Mouse (Mus musculus): ENCODE measurements around the gene Ahcy. TPM values are rescaled to one million over a fixed set of nuclear protein-coding genes. Genes with fewer than 3 reads are reported as not detected.
"Not testable (repeated sequence)": the region's sequence is repeated elsewhere in the genome, so short reads cannot be mapped to it uniquely, and the experiment has no call there.

The Ahcy gene
- total and polyA plus RNA-seq, 2 experiments from 2014 or later = 42.2 to 62.7 TPM

DNA sequence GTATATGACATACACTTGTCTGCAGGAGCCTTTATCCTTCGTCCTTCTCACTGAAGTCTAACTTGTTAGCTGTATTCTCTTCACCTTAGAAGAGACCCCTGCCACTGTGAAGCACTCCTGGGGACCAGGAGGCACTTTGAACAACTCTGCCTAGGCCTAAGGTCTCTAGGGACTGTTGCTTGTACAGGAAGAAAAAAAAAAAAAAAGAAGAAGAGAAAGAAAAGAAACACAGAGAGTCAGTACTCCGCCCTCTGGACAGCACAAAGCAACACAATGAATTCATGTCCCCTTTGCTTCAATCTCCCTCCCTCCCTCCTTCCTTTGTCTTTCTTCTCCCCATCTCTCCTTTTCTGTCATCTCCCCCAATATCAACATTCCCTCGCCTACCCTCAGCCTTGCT is 29.2 kb downstream of the Ahcy start:
- Histone ChIP-seq H3K27me3 (ENCODE audit: insufficient read depth, low read length) (no peaks in the 10 kb centered on the region; the same call in 1 of the 2 replicates), H3K4me3 (ENCODE audit: low read depth, low read length) (no peak overlapping the region), H3K36me3 (ENCODE audit: insufficient read depth) (no peaks in the 10 kb centered on the region), H3K9ac (no peak overlapping the region), H3K27ac (ENCODE audit: low read depth, low read length) (no peak overlapping the region), H3K4me2 (ENCODE audit: low read depth) (no peak overlapping the region), H3K9me3 (ENCODE audit: low read length) (no peaks in the 10 kb centered on the region), H3K4me1 (ENCODE audit: insufficient read depth) (peaks cover 2% of the 10 kb centered on the region; the same call in 1 of the 2 replicates)
- DNase-seq (no peak), ATAC-seq (no peak)
- 70% methylated on average over 3 of the region's 3 CpGs for WGBS
- no peak for TF ChIP-seq CTCF (IDR thresholded peaks at IDR 0.05; ENCODE audit: low read depth)

DNA sequence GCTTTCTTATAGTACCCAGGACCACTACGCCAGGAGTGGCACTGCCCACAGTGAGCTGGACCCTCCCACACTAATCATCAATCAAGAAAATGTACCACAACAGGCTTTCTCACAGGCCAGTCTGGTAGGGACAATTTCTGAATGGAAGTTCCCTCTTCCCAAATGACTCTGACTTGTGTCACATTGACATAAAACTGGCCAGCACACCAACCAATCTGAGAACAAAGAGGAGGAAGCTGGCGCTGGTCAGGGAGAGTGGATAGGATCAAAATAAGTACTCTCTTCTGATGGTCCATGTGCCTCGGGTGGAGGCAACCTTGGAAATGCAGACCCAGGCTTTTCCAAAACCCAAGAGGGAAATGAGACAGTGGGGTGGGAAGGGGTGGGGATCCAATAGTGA is 29.8 kb downstream of the Ahcy start:
- Histone ChIP-seq H3K4me1 (ENCODE audit: insufficient read depth) (no peaks in the 10 kb centered on the region), H3K27ac (ENCODE audit: low read depth, low read length) (no peak overlapping the region), H3K4me3 (ENCODE audit: low read depth, low read length) (no peak overlapping the region), H3K9ac (no peak overlapping the region), H3K4me2 (ENCODE audit: low read depth) (no peak overlapping the region), H3K27me3 (ENCODE audit: insufficient read depth, low read length) (no peaks in the 10 kb centered on the region; the same call in 1 of the 2 replicates), H3K36me3 (ENCODE audit: insufficient read depth) (no peaks in the 10 kb centered on the region), H3K9me3 (ENCODE audit: low read length) (no peaks in the 10 kb centered on the region)
- no peak for TF ChIP-seq CTCF (IDR thresholded peaks at IDR 0.05; ENCODE audit: low read depth)
- ATAC-seq (no peak), DNase-seq (no peak)
- WGBS = 86% methylated on average over 3 of the region's 3 CpGs

DNA sequence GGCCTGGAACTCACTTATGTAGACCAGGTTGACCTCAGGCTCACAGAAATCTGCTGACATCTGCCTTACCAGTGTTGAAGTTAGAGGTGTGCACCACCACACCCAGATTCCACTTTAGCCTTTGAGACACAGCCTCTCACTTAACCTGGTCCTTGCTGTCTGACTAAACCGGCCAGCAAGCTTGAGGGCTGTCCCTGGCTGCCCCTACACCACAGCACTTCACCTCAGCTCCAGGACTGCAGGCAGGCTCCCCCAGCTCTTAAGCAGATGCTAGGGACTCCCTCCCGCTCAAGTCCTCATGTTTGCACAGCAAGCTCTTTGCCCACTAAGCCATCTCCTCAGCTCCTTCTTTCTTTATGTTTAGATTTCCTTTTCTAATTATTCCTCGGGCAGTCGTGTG is 34.3 kb downstream of the Ahcy start:
- Histone ChIP-seq H3K27ac (ENCODE audit: low read depth, low read length) (no peak overlapping the region), H3K9ac (no peak overlapping the region), H3K36me3 (ENCODE audit: insufficient read depth) (no peaks in the 10 kb centered on the region), H3K4me2 (ENCODE audit: low read depth) (no peak overlapping the region), H3K27me3 (ENCODE audit: insufficient read depth, low read length) (no peaks in the 10 kb centered on the region; the same call in 1 of the 2 replicates), H3K9me3 (ENCODE audit: low read length) (no peaks in the 10 kb centered on the region), H3K4me1 (ENCODE audit: insufficient read depth) (no peaks in the 10 kb centered on the region), H3K4me3 (ENCODE audit: low read depth, low read length) (no peak overlapping the region)
- TF ChIP-seq CTCF (IDR thresholded peaks at IDR 0.05; ENCODE audit: low read depth) = no peak
- 69% methylated on average over 4 of the region's 4 CpGs for WGBS
- ATAC-seq (no peak), DNase-seq (no peak)

GRCm38 (mm10) chr2:155032938-155033710 is 41.2 kb downstream of the Ahcy start:
- Histone ChIP-seq H3K27ac (ENCODE audit: low read depth, low read length) (no peak overlapping the region), H3K4me3 (ENCODE audit: low read depth, low read length) (no peak overlapping the region), H3K36me3 (ENCODE audit: insufficient read depth) (no peaks in the 10 kb centered on the region), H3K27me3 (ENCODE audit: insufficient read depth, low read length) (no peaks in the 10 kb centered on the region), H3K4me1 (ENCODE audit: insufficient read depth) (no peaks in the 10 kb centered on the region), H3K9ac (no peak overlapping the region), H3K4me2 (ENCODE audit: low read depth) (no peak overlapping the region), H3K9me3 (ENCODE audit: low read length) (no peaks in the 10 kb centered on the region)
- no peak for TF ChIP-seq CTCF (IDR thresholded peaks at IDR 0.05; ENCODE audit: low read depth)
- ATAC-seq = no peak
- DNase-seq = no peak
- 41% methylated on average over 19 of the region's 19 CpGs for WGBS

GRCm38 (mm10) chr2:155030831-155031230 is 43.5 kb downstream of the Ahcy start:
- H3K36me3 ChIP-seq (ENCODE audit: insufficient read depth) = no peaks in the 10 kb centered on the region
- no peak overlapping the region for H3K4me3 ChIP-seq (ENCODE audit: low read depth, low read length)
- ATAC-seq (no peak), DNase-seq (no peak)
- no peak overlapping the region for H3K27ac ChIP-seq (ENCODE audit: low read depth, low read length)
- no peak overlapping the region for H3K4me2 ChIP-seq (ENCODE audit: low read depth)
- H3K9me3 ChIP-seq (ENCODE audit: low read length) = no peaks in the 10 kb centered on the region
- no peak overlapping the region for H3K9ac ChIP-seq
- H3K4me1 ChIP-seq (ENCODE audit: insufficient read depth) = no peaks in the 10 kb centered on the region
- 67% methylated on average over 7 of the region's 7 CpGs for WGBS
- TF ChIP-seq CTCF (IDR thresholded peaks at IDR 0.05; ENCODE audit: low read depth) = no peak
- no peaks in the 10 kb centered on the region for H3K27me3 ChIP-seq (ENCODE audit: insufficient read depth, low read length)

DNA sequence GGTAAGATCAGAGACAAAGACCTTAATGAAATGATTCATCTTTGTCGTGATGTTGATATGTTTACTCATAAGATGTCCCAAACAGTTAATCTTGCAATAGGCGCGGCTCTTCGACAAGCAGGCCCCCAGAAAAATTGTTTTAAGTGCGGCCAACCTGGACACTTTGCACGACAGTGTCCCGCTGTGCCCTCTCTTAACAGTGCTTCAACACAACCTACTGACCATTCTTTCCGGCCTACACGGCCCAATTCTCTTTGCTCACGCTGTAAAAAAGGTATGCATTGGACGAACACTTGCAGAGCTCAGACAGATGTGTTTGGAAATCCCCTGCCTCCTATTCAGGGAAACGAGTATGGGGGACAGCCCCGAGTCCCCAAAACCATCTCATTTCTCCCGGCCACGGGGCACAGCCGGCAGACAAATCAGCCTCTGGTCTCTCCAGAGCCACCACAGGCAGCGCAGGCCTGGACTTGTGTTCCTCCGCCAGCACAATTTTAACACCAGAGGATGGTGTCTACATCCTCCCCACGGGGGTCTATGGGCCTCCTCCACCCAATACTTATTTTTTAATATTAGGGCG is 54.0 kb downstream of the Ahcy start:
- ATAC-seq, H3K9ac ChIP-seq: not testable (repeated sequence)
- peak overlapping the region; percentile 72 for H3K4me2 ChIP-seq (ENCODE audit: low read depth)

GRCm38 (mm10) chr2:155019673-155020072 is 54.6 kb downstream of the Ahcy start:
- H3K4me3 ChIP-seq (ENCODE audit: low read depth, low read length) = peak overlapping the region; percentile 46
- H3K27me3 ChIP-seq (ENCODE audit: insufficient read depth, low read length) = no peaks in the 10 kb centered on the region
- peak overlapping the region; percentile 44 for H3K9ac ChIP-seq
- WGBS = under 1% methylated on average over 22 of the region's 22 CpGs
- ATAC-seq (peak; percentile 80), DNase-seq (peak; percentile 90)
- TF ChIP-seq CTCF (IDR thresholded peaks at IDR 0.05; ENCODE audit: low read depth) = peak; percentile 80
- peak overlapping the region; percentile 72 for H3K4me2 ChIP-seq (ENCODE audit: low read depth)
- peak overlapping the region; percentile 70 for H3K27ac ChIP-seq (ENCODE audit: low read depth, low read length)
- no peaks in the 10 kb centered on the region for H3K9me3 ChIP-seq (ENCODE audit: low read length)
- no peaks in the 10 kb centered on the region for H3K36me3 ChIP-seq (ENCODE audit: insufficient read depth)
- peaks cover 4% of the 10 kb centered on the region; the same call in 1 of the 2 replicates for H3K4me1 ChIP-seq (ENCODE audit: insufficient read depth)

More for the DNA sequence above, 54.0 kb downstream of the Ahcy start:
- H3K4me1 ChIP-seq (ENCODE audit: insufficient read depth); H3K27ac ChIP-seq (ENCODE audit: low read depth, low read length); H3K4me3 ChIP-seq (ENCODE audit: low read depth, low read length); H3K9me3 ChIP-seq (ENCODE audit: low read length); H3K36me3 ChIP-seq (ENCODE audit: insufficient read depth); H3K27me3 ChIP-seq (ENCODE audit: insufficient read depth, low read length); DNase-seq: not testable (repeated sequence)
- 23% methylated on average over 20 of the region's 20 CpGs for WGBS
